Mouse (Mus musculus) MN1 (cell line): ENCODE results near the gene Cox8a.

Experiments used
- DNase-seq: peaks from one replicate; pipeline ENCODE4 v3.0.0-alpha.2; 2016; ENCODE audit warnings: low spot score

The Cox8a gene

GRCm38 (mm10) chr19:7217162-7217925 lies at the start of gene Cox8a:
Gene Cox8a (minus strand): TSS chr19:7217616.
- peak; percentile 95 for DNase-seq

DNA sequence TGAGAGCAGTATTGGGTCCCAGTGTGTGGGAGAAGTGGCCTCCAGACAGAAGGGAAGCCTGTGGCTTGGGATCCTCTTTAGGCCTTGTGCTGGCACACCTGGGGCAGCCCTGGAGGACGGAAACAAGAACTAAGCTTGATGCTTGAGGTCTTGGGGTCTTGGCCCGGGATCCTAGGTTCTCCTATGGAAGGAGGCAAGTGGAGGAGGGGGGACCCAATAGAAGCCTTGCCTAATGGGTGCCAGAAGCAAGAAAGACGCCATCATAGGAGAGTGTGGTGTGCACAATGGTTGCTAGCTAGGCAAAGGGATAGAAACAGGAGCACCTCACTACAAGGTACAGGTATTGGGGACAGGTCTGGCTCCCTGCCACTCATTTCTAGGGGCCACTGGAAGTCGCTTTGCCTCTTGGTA lies 49.0 kb upstream of the Cox8a start:
- peak; percentile 21 for DNase-seq

DNA sequence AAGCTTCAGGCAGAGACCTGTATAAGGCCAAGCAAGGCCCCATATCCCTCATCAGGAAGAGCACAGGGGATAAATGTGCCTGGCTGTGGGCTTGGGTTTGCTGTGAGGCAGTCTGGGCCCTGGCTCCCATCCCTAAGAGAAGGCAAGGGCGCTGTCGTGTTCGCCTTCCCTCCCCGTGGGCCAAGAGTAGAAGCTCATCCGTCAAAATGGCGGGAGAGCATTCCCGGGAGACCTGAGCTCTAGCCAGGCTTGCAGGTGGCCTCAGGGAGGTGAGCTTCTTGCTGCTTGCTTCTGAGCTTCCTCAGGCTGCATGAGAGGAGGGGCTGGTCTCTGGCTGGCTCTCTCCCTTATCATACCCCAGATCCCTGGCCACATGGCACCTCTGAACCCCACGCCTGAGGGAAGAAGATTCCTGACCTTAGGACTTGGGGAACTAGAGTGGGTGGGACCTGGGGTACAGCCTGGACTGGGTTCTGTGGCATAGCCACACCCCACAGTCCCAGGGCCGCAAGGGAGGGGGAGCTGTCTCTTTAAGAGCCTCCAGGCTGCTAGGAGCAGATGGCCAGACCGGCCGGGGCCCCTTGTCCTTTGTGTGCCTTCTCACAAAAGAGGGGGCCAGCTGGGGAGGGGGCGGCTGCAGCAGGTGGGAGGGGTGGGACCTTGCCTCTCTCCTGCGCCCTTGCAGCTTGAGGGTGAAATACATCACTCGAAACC lies 48.2 kb upstream of the Cox8a start:
- peak; percentile 61 for DNase-seq

GRCm38 (mm10) chr19:7264766-7265331 lies 47.4 kb upstream of the Cox8a start:
- peak; percentile 53 for DNase-seq

GRCm38 (mm10) chr19:7264088-7264765 lies 46.8 kb upstream of the Cox8a start:
- DNase-seq: peak; percentile 73

DNA sequence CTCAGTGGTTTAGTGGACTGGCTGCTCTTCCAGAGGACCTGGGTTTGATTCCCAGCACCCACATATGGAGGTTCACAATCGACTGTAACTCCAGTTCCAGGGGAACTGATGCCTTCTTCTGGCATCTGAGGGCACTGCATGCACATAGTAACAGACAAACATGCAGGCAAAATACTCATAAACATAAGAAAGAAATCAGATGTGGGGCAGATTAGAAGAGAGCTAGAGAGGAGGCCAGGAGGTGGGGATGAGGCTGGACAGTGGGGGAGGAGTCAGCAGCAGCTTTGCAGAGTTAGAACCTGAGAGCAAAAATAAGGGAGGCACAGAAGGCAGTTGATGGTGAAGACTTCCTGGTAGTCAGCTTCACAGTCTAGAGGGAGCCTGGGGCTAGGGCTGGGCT lies 45.2 kb upstream of the Cox8a start:
- DNase-seq: no peak

DNA sequence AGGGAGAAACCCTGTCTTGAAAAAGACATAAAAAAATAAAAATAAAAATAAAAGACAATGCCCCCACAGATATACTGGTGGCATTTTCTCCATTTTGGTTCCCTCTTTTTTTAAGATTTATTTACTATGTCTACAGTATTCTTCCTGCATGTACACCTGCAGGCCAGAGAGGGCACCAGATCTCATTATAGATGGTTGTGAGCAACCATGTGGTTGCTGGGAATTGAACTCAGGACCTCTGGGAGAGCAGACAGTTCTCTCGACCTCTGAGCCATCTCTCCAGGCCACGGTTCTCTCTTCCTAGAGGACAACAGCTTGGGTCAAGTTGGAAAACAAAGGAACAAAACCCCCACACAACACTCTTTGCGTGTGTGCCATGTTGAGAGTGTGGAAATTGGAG lies 44.5 kb upstream of the Cox8a start:
- no peak for DNase-seq

GRCm38 (mm10) chr19:7261476-7261875 lies 44.1 kb upstream of the Cox8a start:
- no peak for DNase-seq

- peak; percentile 65 for DNase-seq
Observed at GRCm38 (mm10) chr19:7257881-7258280, 40.5 kb upstream of the Cox8a start.

DNA sequence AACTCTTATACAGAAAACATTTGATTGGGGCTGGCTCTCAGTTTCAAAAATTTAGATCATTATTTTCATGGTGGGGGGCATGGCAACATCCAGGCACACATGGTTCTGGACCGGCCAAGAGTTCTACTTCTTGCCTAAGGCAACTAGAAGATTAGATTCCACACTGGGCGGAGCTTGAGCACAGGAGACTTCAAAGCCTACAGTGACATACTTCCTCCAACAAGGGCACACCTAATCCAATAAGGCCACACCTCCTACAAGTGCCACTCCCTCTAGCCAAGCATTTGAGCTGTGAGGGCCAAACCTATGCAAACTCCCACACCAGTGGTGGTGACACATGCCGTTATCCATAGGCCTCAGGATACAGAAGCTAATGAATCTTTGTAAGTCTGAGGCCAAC lies 28.6 kb upstream of the Cox8a start:
- DNase-seq: no peak

- peak; percentile 94 for DNase-seq
Observed at GRCm38 (mm10) chr19:7240782-7241690, 23.6 kb upstream of the Cox8a start, which contains the start of gene Naa40. Gene Naa40 (minus strand): TSS chr19:7241183.

DNA sequence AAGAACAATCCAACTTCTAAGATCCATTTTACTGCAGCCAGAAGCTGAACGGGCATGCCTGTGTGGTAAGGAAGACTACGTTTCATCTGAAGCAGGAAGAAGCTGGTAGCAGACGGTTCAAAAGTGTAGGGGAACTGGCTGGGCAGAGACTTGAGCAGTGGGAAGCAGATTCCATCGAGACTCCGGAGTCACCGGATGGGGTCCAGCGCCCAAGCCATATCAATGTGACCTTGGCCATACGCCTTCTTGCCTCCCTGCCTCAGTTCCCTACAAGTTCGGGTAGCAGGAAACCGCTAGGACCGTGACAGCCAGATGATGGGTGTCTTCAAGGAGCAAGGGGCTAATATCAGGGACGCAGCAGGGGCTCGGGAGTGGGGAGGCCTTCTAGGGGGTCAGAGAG lies 22.9 kb upstream of the Cox8a start:
- peak; percentile 15 for DNase-seq

- DNase-seq: no peak
Observed at GRCm38 (mm10) chr19:7239574-7239973, 22.2 kb upstream of the Cox8a start.

DNA sequence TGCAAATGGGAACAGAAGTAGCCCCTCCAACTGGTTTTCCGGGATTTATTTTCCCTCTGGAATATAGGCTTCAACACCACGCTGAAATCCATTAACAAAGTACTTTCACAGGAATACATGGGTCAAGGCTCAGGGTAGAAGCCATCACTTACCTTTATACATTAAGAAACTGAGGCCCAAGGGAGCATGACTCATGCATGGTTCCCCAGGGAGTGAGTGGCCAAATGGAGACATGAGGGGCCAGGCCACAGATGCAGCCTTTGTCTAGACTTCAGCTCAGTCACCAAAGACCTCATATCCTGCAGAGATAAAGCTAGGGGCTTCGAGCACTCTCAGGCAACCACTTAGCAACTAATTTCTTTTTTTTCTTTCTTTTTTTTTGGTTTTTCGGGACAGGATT lies 19.3 kb upstream of the Cox8a start:
- DNase-seq: peak; percentile 21

- DNase-seq: no peak
Observed at GRCm38 (mm10) chr19:7236011-7236410, 18.6 kb upstream of the Cox8a start.

- no peak for DNase-seq
Observed at GRCm38 (mm10) chr19:7235461-7235860, 18.0 kb upstream of the Cox8a start.

DNA sequence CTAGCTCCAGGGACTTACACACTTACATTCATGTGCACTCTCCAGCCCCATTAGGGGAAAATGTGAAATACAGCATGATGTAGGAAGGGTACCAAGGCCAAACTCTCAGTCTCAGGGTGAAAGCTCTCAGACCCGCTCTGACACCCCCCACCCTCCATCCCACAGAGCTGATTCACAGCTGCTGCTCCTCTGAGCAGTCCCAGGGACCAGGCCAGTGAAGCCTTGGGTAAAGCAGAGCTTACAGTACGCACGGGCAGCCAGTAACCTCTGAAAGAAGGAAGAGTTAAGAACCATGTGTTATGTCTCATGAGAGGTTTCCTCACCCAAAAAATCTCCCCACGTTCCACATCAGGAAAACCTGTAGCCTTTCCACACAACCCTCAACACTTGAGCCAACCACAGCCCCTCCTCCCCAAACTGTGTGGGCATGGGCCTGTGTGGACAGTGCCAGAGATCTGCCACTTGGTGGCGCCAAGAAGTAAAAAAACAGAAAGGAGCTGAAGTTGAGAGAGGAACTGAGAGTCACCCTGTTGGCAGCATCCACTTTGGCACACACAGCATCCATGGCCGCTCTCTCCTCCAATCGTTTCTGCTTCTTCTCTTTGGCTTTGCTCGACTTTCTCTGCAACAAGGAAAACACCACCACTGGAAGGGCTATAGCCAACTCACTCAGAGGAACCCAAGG lies 17.3 kb upstream of the Cox8a start:
- peak; percentile 77 for DNase-seq

DNA sequence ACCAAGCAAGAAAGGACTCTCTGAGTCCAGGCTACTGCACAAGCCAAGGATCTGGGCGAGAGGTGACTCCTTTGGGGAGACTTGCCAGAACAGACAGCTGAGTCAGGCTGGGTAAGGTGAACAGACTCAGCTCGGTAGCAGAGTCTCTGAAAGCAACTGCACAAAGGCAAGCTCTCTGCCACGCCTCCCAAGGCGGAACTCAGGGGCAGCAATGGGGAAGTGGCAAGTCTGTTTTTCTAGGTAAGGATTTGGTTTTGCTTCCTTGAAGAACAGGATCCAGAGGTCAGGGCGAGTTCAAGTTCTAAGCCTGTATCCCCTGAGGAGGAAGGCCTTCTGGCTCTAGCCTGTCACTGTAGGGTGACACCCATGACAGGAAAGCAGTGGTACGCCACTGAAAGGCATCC lies 9.1 kb upstream of the Cox8a start:
- DNase-seq: no peak

DNA sequence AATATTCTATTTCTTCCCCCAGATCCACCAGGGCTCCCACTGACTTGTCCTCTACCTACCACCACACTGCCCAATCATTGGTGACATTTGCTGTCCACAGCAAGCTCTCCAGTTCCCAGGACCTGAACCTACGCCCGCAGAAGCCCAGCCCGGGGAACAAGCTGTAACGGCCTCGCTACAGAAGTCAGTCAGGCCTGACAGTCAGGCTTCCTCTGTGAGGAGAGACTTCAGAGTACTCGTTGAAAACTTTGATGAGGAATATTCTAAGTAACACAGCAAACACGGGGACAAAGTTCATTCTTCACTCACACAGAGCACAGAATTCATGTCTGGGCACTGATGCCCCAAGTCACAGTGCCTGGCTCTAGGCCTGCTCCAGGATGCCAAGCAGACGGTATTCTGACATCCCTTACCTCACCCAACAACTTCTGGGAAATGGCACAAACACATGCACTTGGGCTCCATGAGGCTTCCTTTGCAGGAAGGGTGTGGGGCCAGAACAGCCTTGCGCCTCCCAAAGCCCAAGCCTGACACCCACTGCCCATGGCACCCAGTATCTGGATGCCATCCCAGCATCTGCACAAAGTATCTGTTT lies 7.8 kb upstream of the Cox8a start:
- no peak for DNase-seq

DNA sequence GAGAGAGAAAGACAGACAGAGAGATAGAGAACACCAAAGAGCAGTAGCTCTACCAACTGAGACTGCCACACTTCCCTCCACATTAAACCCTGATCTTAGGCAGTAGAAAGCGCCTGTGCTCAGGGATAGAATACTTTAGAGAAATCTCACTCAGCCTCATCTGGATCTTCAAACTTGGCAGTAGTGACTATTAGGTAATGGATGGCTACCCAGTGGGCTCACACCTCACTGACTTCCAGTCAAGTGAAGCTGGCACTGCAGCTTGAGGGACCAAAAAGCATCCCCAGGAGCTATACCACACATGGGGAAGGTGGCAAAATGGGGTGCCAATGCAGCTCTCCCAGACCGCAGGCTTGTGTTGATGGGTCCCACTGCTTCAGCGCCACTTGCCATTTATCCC lies 6.8 kb upstream of the Cox8a start:
- DNase-seq: no peak

DNA sequence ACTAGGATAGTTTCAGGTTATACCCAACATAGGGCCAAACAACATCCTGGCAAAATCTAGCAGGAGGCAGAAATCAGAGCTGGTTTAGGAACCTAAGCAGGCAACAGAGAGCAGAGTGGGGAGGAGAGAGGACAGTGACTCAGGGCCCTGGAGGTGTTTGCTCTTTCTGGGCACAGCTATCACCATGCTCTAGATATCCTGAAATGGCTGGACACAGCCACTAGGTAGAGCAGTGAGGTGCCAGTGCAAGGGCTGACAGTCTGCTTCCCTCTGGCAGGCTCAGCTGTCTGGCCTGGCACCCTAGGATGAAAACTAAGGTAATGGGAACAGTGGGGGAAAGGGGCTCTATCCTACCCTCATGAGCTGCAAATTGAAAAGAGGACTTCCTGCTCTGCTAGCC lies 6.1 kb upstream of the Cox8a start:
- no peak for DNase-seq
